Mouse (Mus musculus): ENCODE measurements around the gene Col5a1.

Col5a1 gene

GRCm38 (mm10) chr2:28084768-28085167 lies 198.5 kb downstream of the Col5a1 start, which contains the start of gene Fcnb:
TSS of gene Fcnb (minus strand) at chr2:28084885.
- no peak for DNase-seq (ENCODE audit: low spot score in 2 of 2)

GRCm38 (mm10) chr2:28086112-28086511 lies 199.9 kb downstream of the Col5a1 start:
- DNase-seq (ENCODE audit: low spot score in 2 of 2) = no peak

- no peak for DNase-seq (ENCODE audit: low spot score in 2 of 2)
Observed at GRCm38 (mm10) chr2:28089095-28089494, 202.9 kb downstream of the Col5a1 start.

Measured in frontal cortex, postnatal 14 days (tissue).